In the genomic region with DNA sequence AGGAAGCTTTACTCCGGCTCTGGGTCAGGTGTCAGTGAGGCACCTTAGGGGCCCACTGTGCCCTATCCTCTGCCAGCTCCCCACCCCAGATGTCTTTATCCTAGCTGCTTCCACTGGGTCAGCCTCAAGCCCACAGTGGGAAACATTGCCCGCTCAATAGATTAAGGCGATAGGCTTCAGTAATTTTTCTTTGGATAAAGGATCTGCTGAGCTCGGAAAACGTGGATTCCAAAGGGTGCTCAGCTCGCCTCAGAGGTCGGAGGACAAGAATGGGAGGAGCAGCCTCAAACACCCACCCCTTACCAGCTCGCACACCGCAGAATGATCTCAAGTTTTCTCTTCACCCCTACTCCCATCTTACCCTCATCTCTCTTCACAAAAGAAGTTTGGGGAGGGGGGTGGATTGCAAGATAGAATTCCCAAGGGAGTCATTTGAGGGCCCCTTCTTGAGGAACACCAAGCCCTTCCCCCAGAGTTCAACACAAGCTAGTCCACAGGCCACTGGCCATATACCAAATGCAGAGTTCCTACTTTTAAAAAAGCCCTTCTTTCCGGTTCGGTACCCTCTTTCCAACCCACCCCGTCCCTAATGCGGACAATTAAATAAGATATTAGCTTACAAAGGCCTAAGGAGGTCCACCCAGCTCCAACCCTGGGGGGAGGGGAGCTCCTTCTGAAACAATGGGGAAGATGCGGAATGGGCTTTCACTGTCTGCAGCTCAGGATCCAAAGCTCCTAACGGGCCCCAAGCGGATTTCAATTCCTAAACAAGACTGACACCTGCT, we compare ENCODE assay signal across 9 mouse cellular contexts. TPM values are rescaled to one million over a fixed set of nuclear protein-coding genes. Genes with fewer than 3 reads are reported as not detected.
DNase-seq lines count a peak whose midpoint lies in the region; ATAC-seq and TF ChIP-seq lines count a peak whose summit lies in the region.
"Had no signal": no experiment of that assay in that cellular context is flagged by ENCODE, and none has a peak within 500 bp of the region (broad histone marks: within the 10 kb centered on the region; RNA-seq: fewer than 3 reads in every experiment).

No protein-coding gene starts in this region.

- H3K27me3 ChIP-seq in forebrain, embryonic 11.5 days (ENCODE audit: control insufficient read depth, insufficient read depth, low read length): no peaks in the 10 kb centered on the region

- H3K4me1 ChIP-seq in bone marrow macrophage, adult 2 months (ENCODE audit: control insufficient read depth, insufficient read depth, low read length): peaks cover 16% of the 10 kb centered on the region
- H3K4me1 ChIP-seq in forebrain, embryonic 11.5 days (replicated peaks; ENCODE audit: control insufficient read depth, insufficient read depth, low read length): peaks cover 15% of the 10 kb centered on the region

- no peak overlapping the region for H3K27ac ChIP-seq in bone marrow macrophage, adult 2 months (ENCODE audit: insufficient read depth, low read depth, low read length)
- H3K27ac ChIP-seq in forebrain, embryonic 11.5 days (ENCODE audit: low read depth, low read length): peak overlapping the region; percentile 77
- H3K27ac ChIP-seq in macrophage: no peak overlapping the region

- no peak for TF ChIP-seq CTCF in bone marrow macrophage, adult 2 months (IDR thresholded peaks at IDR 0.05; ENCODE audit: low read depth, low read length)

- no peaks in the 10 kb centered on the region for H3K79me2 ChIP-seq in macrophage (ENCODE audit: inconsistent target)

- H3K4me3 ChIP-seq in bone marrow macrophage, adult 2 months (ENCODE audit: insufficient read depth, low read length): peak overlapping the region; percentile 25; the same call in 1 of the 2 replicates
- H3K4me3 ChIP-seq in forebrain, embryonic 11.5 days (ENCODE audit: low read depth, low read length): peak overlapping the region; percentile 54
- H3K4me3 ChIP-seq in macrophage (ENCODE audit: inconsistent target): peak overlapping the region; percentile 14; the same call in 1 of the 2 replicates

- no peak for TF ChIP-seq POLR2A in bone marrow macrophage, adult 2 months (IDR thresholded peaks at IDR 0.05; ENCODE audit: borderline replicate concordance, low read depth, low read length)

- H3K9ac ChIP-seq in forebrain, embryonic 11.5 days (ENCODE audit: low read length): peak overlapping the region; percentile 78

- no peak for DNase-seq in frontal cortex, postnatal 36 days (ENCODE audit: low spot score in 2 of 2)
- DNase-seq in forebrain, embryonic 11.5 days (ENCODE audit: low spot score): peak; percentile 70
- DNase-seq in kidney, adult 18-20 months: peak; percentile 57
- DNase-seq in urinary bladder, postnatal 25 days (ENCODE audit: low spot score): no peak
- no peak for DNase-seq in urinary bladder, adult 2 months (ENCODE audit: low spot score)

- H3K4me2 ChIP-seq in forebrain, embryonic 11.5 days (ENCODE audit: low read depth, low read length, severe bottlenecking): peak overlapping the region; percentile 72

- H3K36me3 ChIP-seq in forebrain, embryonic 11.5 days (ENCODE audit: control insufficient read depth, insufficient read depth, low read length): peaks cover 31% of the 10 kb centered on the region
- H3K36me3 ChIP-seq in macrophage (ENCODE audit: inconsistent target): no peaks in the 10 kb centered on the region

- peak; percentile 7; the same call in 1 of the 2 replicates for ATAC-seq in frontal cortex, adult (ENCODE audit: low TSS enrichment)
- ATAC-seq in forebrain, embryonic 11.5 days (replicated peaks; ENCODE audit: low FRiP score): peak; percentile 81

- H3K9me3 ChIP-seq in forebrain, embryonic 11.5 days (ENCODE audit: control insufficient read depth, low read length): no peaks in the 10 kb centered on the region

- WGBS in forebrain, embryonic 11.5 days: 1% methylated on average over 16 of the region's 16 CpGs
- WGBS in macrophage (ENCODE audit: missing documents): 27% methylated on average over 16 of the region's 16 CpGs

RNA-seq across cellular contexts. Expression of a gene that starts 11.7 kb away (rescaled TPM):
- polyA plus RNA-seq in bone marrow macrophage, adult 2 months (2012; ENCODE audit: insufficient read depth, insufficient read length, missing spikeins): 31.8 and 34.2 TPM in 2 replicates
- polyA plus RNA-seq in forebrain, embryonic 11.5 days (2014; fragmentation: Nextera tagmentation; extraction: Ambion mirVana): 59.3 TPM in 2 replicates
- total RNA-seq in macrophage (2018; cell fraction: chromatin; rRNA removed): 100 to 1,000 TPM in 1 of 26 experiments, 10 to 100 TPM in 25; 29.9 to 101 (median 63.5) TPM
- total RNA-seq in macrophage (2018; cell fraction: cytosol; rRNA removed): 10 to 100 TPM in 25 of 26 experiments, 1 to 10 TPM in 1; 9.6 to 20.9 (median 15.9) TPM
- total RNA-seq in macrophage (2018; cell fraction: nucleus; rRNA removed): 10 to 100 TPM; 26.0 to 83.2 (median 44.6) TPM
- polyA plus RNA-seq in macrophage (2018): 15.8 to 18.9 TPM (median 16.8 TPM) in 3 replicates
- polyA plus RNA-seq in urinary bladder, adult 2 months (2012; rRNA removed): 32.9 and 36.4 TPM in 2 replicates

RNA-seq across cellular contexts. Expression of a gene that starts 11.9 kb away (rescaled TPM):
- polyA plus RNA-seq in bone marrow macrophage, adult 2 months (2012; ENCODE audit: insufficient read depth, insufficient read length, missing spikeins): 0.67 and 0.95 TPM in 2 replicates
- 75.3 and 83.6 TPM in 2 replicates for polyA plus RNA-seq in forebrain, embryonic 11.5 days (2014; fragmentation: Nextera tagmentation; extraction: Ambion mirVana)
- 1 to 10 TPM in 1 of 26 experiments, under 1 TPM in 9, not detected in 16; 0.12 to 2.2 (median 0.20) TPM for total RNA-seq in macrophage (2018; cell fraction: chromatin; rRNA removed)
- total RNA-seq in macrophage (2018; cell fraction: cytosol; rRNA removed): under 1 TPM; under 0.01 to 0.35 (median 0.15) TPM
- total RNA-seq in macrophage (2018; cell fraction: nucleus; rRNA removed): under 1 TPM in 14 of 26 experiments, not detected in 12; 0.11 to 0.45 (median 0.18) TPM
- polyA plus RNA-seq in macrophage (2018): 0.26 to 0.31 TPM (median 0.27 TPM) in 3 replicates
- 6.3 and 8.1 TPM in 2 replicates for polyA plus RNA-seq in urinary bladder, adult 2 months (2012; rRNA removed)
- total RNA-seq: MEL had no signal

RNA-seq across cellular contexts. Expression of a gene that starts 37.3 kb away (rescaled TPM):
- 17.6 and 20.0 TPM in 2 replicates for polyA plus RNA-seq in bone marrow macrophage, adult 2 months (2012; ENCODE audit: insufficient read depth, insufficient read length, missing spikeins)
- polyA plus RNA-seq in forebrain, embryonic 11.5 days (2014; fragmentation: Nextera tagmentation; extraction: Ambion mirVana): 33.5 and 35.8 TPM in 2 replicates
- total RNA-seq in macrophage (2018; cell fraction: chromatin; rRNA removed): 10 to 100 TPM in 22 of 26 experiments, 1 to 10 TPM in 4; 5.4 to 25.0 (median 16.8) TPM
- 10 to 100 TPM; 10.1 to 16.0 (median 12.8) TPM for total RNA-seq in macrophage (2018; cell fraction: cytosol; rRNA removed)
- 10 to 100 TPM in 24 of 26 experiments, 1 to 10 TPM in 2; 6.9 to 28.8 (median 13.3) TPM for total RNA-seq in macrophage (2018; cell fraction: nucleus; rRNA removed)
- polyA plus RNA-seq in macrophage (2018): 9.7 to 20.8 TPM (median 12.3 TPM) in 3 replicates
- polyA plus RNA-seq in urinary bladder, adult 2 months (2012; rRNA removed): 17.5 and 18.1 TPM in 2 replicates

RNA-seq across cellular contexts. Expression of a gene that starts 37.7 kb away (rescaled TPM):
- 39.0 and 39.2 TPM in 2 replicates for polyA plus RNA-seq in bone marrow macrophage, adult 2 months (2012; ENCODE audit: insufficient read depth, insufficient read length, missing spikeins)
- 54.8 and 56.2 TPM in 2 replicates for polyA plus RNA-seq in forebrain, embryonic 11.5 days (2014; fragmentation: Nextera tagmentation; extraction: Ambion mirVana)
- total RNA-seq in macrophage (2018; cell fraction: chromatin; rRNA removed): 100 to 1,000 TPM in 7 of 26 experiments, 10 to 100 TPM in 19; 41.0 to 119 (median 83.4) TPM
- total RNA-seq in macrophage (2018; cell fraction: cytosol; rRNA removed): 10 to 100 TPM; 46.0 to 66.8 (median 56.9) TPM
- 10 to 100 TPM; 34.4 to 87.4 (median 73.2) TPM for total RNA-seq in macrophage (2018; cell fraction: nucleus; rRNA removed)
- polyA plus RNA-seq in macrophage (2018): 34.3 to 46.1 TPM (median 44.4 TPM) in 3 replicates
- 27.8 and 29.3 TPM in 2 replicates for polyA plus RNA-seq in urinary bladder, adult 2 months (2012; rRNA removed)

RNA-seq across cellular contexts. Expression of a gene that starts 39.6 kb away (rescaled TPM):
- polyA plus RNA-seq in bone marrow macrophage, adult 2 months (2012; ENCODE audit: insufficient read depth, insufficient read length, missing spikeins): not detected in 2 replicates
- not detected in 2 replicates for polyA plus RNA-seq in forebrain, embryonic 11.5 days (2014; fragmentation: Nextera tagmentation; extraction: Ambion mirVana)
- 1 to 10 TPM in 1 of 26 experiments, not detected in 25; 1.1 TPM for total RNA-seq in macrophage (2018; cell fraction: chromatin; rRNA removed)
- total RNA-seq in macrophage (2018; cell fraction: cytosol; rRNA removed): not detected
- not detected for total RNA-seq in macrophage (2018; cell fraction: nucleus; rRNA removed)
- polyA plus RNA-seq in macrophage (2018): not detected in 3 replicates
- polyA plus RNA-seq in urinary bladder, adult 2 months (2012; rRNA removed): not detected in 2 replicates

Comparison
In these comparisons a context has a peak if more than half of its experiments do, and no peak if none do; other contexts are left out.
1. DNase-seq: peak in forebrain, embryonic 11.5 days (single experiment) and kidney, adult 18-20 months (single experiment); none in frontal cortex, postnatal 36 days (0 of 2), urinary bladder, postnatal 25 days (single experiment) and urinary bladder, adult 2 months (single experiment).
2. Peak in every context shown above with its lines, with median percentiles within 50 percentile points of each other: H3K4me3 ChIP-seq.